Mouse (Mus musculus): ENCODE measurements around the gene Inka2. TPM values are rescaled to one million over a fixed set of nuclear protein-coding genes. Genes with fewer than 3 reads are reported as not detected.

Inka2 gene
- polyA plus RNA-seq, 1 experiment from 2014 or later: 2.4 TPM

- Histone ChIP-seq H3K36me3 (no peaks in the 10 kb centered on the region), H3K4me1 (peaks cover 40% of the 10 kb centered on the region)
These were observed 13.6 kb downstream of the Inka2 start for GRCm38 (mm10) chr3:105717856-105718555.

GRCm38 (mm10) chr3:105718746-105719145 lies 14.3 kb downstream of the Inka2 start:
- Histone ChIP-seq H3K27me3 (peaks cover 2% of the 10 kb centered on the region; the same call in 1 of the 2 replicates), H3K27ac (0 out of 2 replicates have a peak overlapping the region, but pooled peaks have one; percentile 72), H3K4me1 (peaks cover 37% of the 10 kb centered on the region), H3K9me3 (replicated peaks) (no peaks in the 10 kb centered on the region), H3K4me3 (no peak overlapping the region), H3K4me2 (replicated peaks) (no peak overlapping the region), H3K9ac (no peak overlapping the region), H3K36me3 (no peaks in the 10 kb centered on the region)
- 54% methylated on average over 4 of the region's 4 CpGs for WGBS
- no peak for ATAC-seq (ENCODE audit: low FRiP score)

More at GRCm38 (mm10) chr3:105717856-105718555, 13.6 kb downstream of the Inka2 start:
- Histone ChIP-seq H3K27ac (peak overlapping the region; percentile 72), H3K9me3 (replicated peaks) (no peaks in the 10 kb centered on the region), H3K4me3 (no peak overlapping the region), H3K4me2 (replicated peaks) (no peak overlapping the region), H3K9ac (no peak overlapping the region), H3K27me3 (peaks cover 2% of the 10 kb centered on the region; the same call in 1 of the 2 replicates)
- WGBS: 43% methylated on average over 11 of the region's 11 CpGs
- ATAC-seq (ENCODE audit: low FRiP score): peak; percentile 82

GRCm38 (mm10) chr3:105719979-105720378 lies 15.6 kb downstream of the Inka2 start:
- no peak overlapping the region for H3K4me3 ChIP-seq
- peaks cover 27% of the 10 kb centered on the region for H3K4me1 ChIP-seq
- H3K27me3 ChIP-seq: peaks cover 2% of the 10 kb centered on the region; the same call in 1 of the 2 replicates
- H3K9me3 ChIP-seq (replicated peaks): no peaks in the 10 kb centered on the region
- no peak overlapping the region for H3K27ac ChIP-seq
- no peak overlapping the region for H3K4me2 ChIP-seq (replicated peaks)
- ATAC-seq (ENCODE audit: low FRiP score): no peak
- no peak overlapping the region for H3K9ac ChIP-seq
- 83% methylated on average over 4 of the region's 4 CpGs for WGBS
- no peaks in the 10 kb centered on the region for H3K36me3 ChIP-seq

GRCm38 (mm10) chr3:105720514-105720913 lies 16.1 kb downstream of the Inka2 start:
- no peaks in the 10 kb centered on the region for H3K36me3 ChIP-seq
- no peak overlapping the region for H3K4me2 ChIP-seq (replicated peaks)
- peaks cover 2% of the 10 kb centered on the region; the same call in 1 of the 2 replicates for H3K27me3 ChIP-seq
- no peak overlapping the region for H3K4me3 ChIP-seq
- H3K9ac ChIP-seq: no peak overlapping the region
- 83% methylated on average over 4 of the region's 4 CpGs for WGBS
- no peak for ATAC-seq (ENCODE audit: low FRiP score)
- H3K9me3 ChIP-seq (replicated peaks): no peaks in the 10 kb centered on the region
- H3K27ac ChIP-seq: no peak overlapping the region
- H3K4me1 ChIP-seq: peaks cover 27% of the 10 kb centered on the region

GRCm38 (mm10) chr3:105721681-105722201 lies 17.3 kb downstream of the Inka2 start:
- WGBS: 74% methylated on average over 2 of the region's 2 CpGs
- Histone ChIP-seq H3K4me3 (no peak overlapping the region), H3K4me2 (replicated peaks) (no peak overlapping the region), H3K36me3 (no peaks in the 10 kb centered on the region), H3K27ac (no peak overlapping the region), H3K9me3 (replicated peaks) (no peaks in the 10 kb centered on the region), H3K27me3 (peaks cover 2% of the 10 kb centered on the region; the same call in 1 of the 2 replicates), H3K4me1 (peaks cover 22% of the 10 kb centered on the region), H3K9ac (no peak overlapping the region)
- ATAC-seq (ENCODE audit: low FRiP score): no peak

GRCm38 (mm10) chr3:105722510-105722909 lies 18.1 kb downstream of the Inka2 start:
- no peak overlapping the region for H3K27ac ChIP-seq
- H3K36me3 ChIP-seq: 0 out of 2 replicates have a peak, but pooled peaks cover 2% of the 10 kb centered on the region
- 89% methylated on average over 3 of the region's 3 CpGs for WGBS
- no peaks in the 10 kb centered on the region for H3K9me3 ChIP-seq (replicated peaks)
- no peak overlapping the region for H3K4me2 ChIP-seq (replicated peaks)
- no peak overlapping the region for H3K9ac ChIP-seq
- no peak for ATAC-seq (ENCODE audit: low FRiP score)
- no peaks in the 10 kb centered on the region; the same call in 1 of the 2 replicates for H3K27me3 ChIP-seq
- H3K4me3 ChIP-seq: no peak overlapping the region
- H3K4me1 ChIP-seq: peaks cover 15% of the 10 kb centered on the region

GRCm38 (mm10) chr3:105726037-105726436 lies 21.6 kb downstream of the Inka2 start:
- no peaks in the 10 kb centered on the region; the same call in 1 of the 2 replicates for H3K27me3 ChIP-seq
- no peak overlapping the region for H3K4me3 ChIP-seq
- no peak overlapping the region for H3K27ac ChIP-seq
- peaks cover 5% of the 10 kb centered on the region; the same call in 1 of the 2 replicates for H3K36me3 ChIP-seq
- H3K4me2 ChIP-seq (replicated peaks): no peak overlapping the region
- ATAC-seq (ENCODE audit: low FRiP score): no peak
- WGBS: 5% methylated on average over 1 of the region's 1 CpGs
- H3K9me3 ChIP-seq (replicated peaks): no peaks in the 10 kb centered on the region
- H3K9ac ChIP-seq: no peak overlapping the region
- no peaks in the 10 kb centered on the region for H3K4me1 ChIP-seq

GRCm38 (mm10) chr3:105732360-105732759 lies 28.0 kb downstream of the Inka2 start:
- Histone ChIP-seq H3K4me2 (replicated peaks) (no peak overlapping the region), H3K4me1 (no peaks in the 10 kb centered on the region), H3K36me3 (peaks cover 14% of the 10 kb centered on the region; the same call in 1 of the 2 replicates), H3K27me3 (no peaks in the 10 kb centered on the region), H3K27ac (no peak overlapping the region), H3K4me3 (no peak overlapping the region), H3K9ac (no peak overlapping the region), H3K9me3 (replicated peaks) (no peaks in the 10 kb centered on the region)
- ATAC-seq (ENCODE audit: low FRiP score): no peak
- WGBS: 94% methylated on average over 4 of the region's 4 CpGs

- H3K9me3 ChIP-seq (replicated peaks): no peaks in the 10 kb centered on the region
- H3K4me3 ChIP-seq: no peak overlapping the region
- H3K27ac ChIP-seq: no peak overlapping the region
- no peaks in the 10 kb centered on the region for H3K27me3 ChIP-seq
- no peak overlapping the region for H3K4me2 ChIP-seq (replicated peaks)
- no peak overlapping the region for H3K9ac ChIP-seq
- no peak for ATAC-seq (ENCODE audit: low FRiP score)
- no peaks in the 10 kb centered on the region for H3K4me1 ChIP-seq
- WGBS: 90% methylated on average over 4 of the region's 4 CpGs
- H3K36me3 ChIP-seq: peaks cover 12% of the 10 kb centered on the region; the same call in 1 of the 2 replicates
These were observed 29.1 kb downstream of the Inka2 start for GRCm38 (mm10) chr3:105733538-105733937.

- Histone ChIP-seq H3K27me3 (no peaks in the 10 kb centered on the region), H3K36me3 (peaks cover 12% of the 10 kb centered on the region; the same call in 1 of the 2 replicates), H3K9ac (no peak overlapping the region), H3K4me2 (replicated peaks) (no peak overlapping the region), H3K27ac (no peak overlapping the region), H3K4me3 (no peak overlapping the region), H3K4me1 (no peaks in the 10 kb centered on the region), H3K9me3 (replicated peaks) (no peaks in the 10 kb centered on the region)
- no peak for ATAC-seq (ENCODE audit: low FRiP score)
These were observed 30.9 kb downstream of the Inka2 start for GRCm38 (mm10) chr3:105735285-105735684.

- no peak for ATAC-seq (ENCODE audit: low FRiP score)
- peaks cover 9% of the 10 kb centered on the region; the same call in 1 of the 2 replicates for H3K36me3 ChIP-seq
- H3K4me3 ChIP-seq: no peak overlapping the region
- no peaks in the 10 kb centered on the region for H3K27me3 ChIP-seq
- 83% methylated on average over 1 of the region's 1 CpGs for WGBS
- no peaks in the 10 kb centered on the region for H3K9me3 ChIP-seq (replicated peaks)
- H3K4me2 ChIP-seq (replicated peaks): no peak overlapping the region
- H3K9ac ChIP-seq: no peak overlapping the region
- no peak overlapping the region for H3K27ac ChIP-seq
- H3K4me1 ChIP-seq: no peaks in the 10 kb centered on the region
These were observed 31.7 kb downstream of the Inka2 start for GRCm38 (mm10) chr3:105736148-105736547.

- no peak overlapping the region for H3K9ac ChIP-seq
- 96% methylated on average over 7 of the region's 7 CpGs for WGBS
- no peak overlapping the region for H3K4me3 ChIP-seq
- no peaks in the 10 kb centered on the region for H3K9me3 ChIP-seq (replicated peaks)
- no peak overlapping the region for H3K4me2 ChIP-seq (replicated peaks)
- H3K27ac ChIP-seq: no peak overlapping the region
- no peak for ATAC-seq (ENCODE audit: low FRiP score)
- no peaks in the 10 kb centered on the region for H3K27me3 ChIP-seq
- no peaks in the 10 kb centered on the region for H3K4me1 ChIP-seq
- H3K36me3 ChIP-seq: peaks cover 4% of the 10 kb centered on the region; the same call in 1 of the 2 replicates
These were observed 32.7 kb downstream of the Inka2 start for GRCm38 (mm10) chr3:105737070-105737469.
